Mouse (Mus musculus): ENCODE measurements around the gene Epha5.

Epha5 gene

DNA sequence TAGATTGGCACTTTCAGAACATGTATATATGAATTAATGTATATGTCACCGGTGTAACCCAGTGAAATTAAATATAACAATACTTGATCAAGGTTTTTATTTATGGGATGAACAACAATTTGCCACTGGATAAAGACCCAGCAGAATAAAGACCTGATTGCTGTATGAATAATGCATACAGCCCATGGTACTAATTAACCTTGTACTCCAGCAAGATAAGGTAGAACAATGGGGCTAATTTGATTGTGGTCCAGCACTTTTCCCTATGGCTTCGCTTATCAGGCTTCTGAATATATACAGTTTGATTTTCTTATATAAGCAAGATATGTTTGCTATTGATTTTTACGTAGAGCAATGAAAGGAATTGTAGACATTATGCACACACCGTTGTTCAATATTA is 103.6 kb downstream of the Epha5 start:
- DNase-seq (ENCODE audit: extremely low spot score, low read depth, low spot score): no peak

- DNase-seq (ENCODE audit: extremely low spot score, low read depth, low spot score): no peak
Measured at GRCm38 (mm10) chr5:84298878-84299736, 118.1 kb downstream of the Epha5 start.

- DNase-seq (ENCODE audit: extremely low spot score, low read depth, low spot score): no peak
Measured at GRCm38 (mm10) chr5:84289429-84289977, 127.7 kb downstream of the Epha5 start.

- DNase-seq (ENCODE audit: extremely low spot score, low read depth, low spot score): no peak
Measured at GRCm38 (mm10) chr5:84281290-84282017, 135.7 kb downstream of the Epha5 start.

GRCm38 (mm10) chr5:84276996-84277395 is 140.2 kb downstream of the Epha5 start:
- no peak for DNase-seq (ENCODE audit: extremely low spot score, low read depth, low spot score)

- DNase-seq (ENCODE audit: extremely low spot score, low read depth, low spot score): no peak
Measured at GRCm38 (mm10) chr5:84265407-84265806, 151.8 kb downstream of the Epha5 start.

- peak; percentile 30 for DNase-seq (ENCODE audit: extremely low spot score, low read depth, low spot score)
Measured at GRCm38 (mm10) chr5:84263999-84264398, 153.2 kb downstream of the Epha5 start.

GRCm38 (mm10) chr5:84229971-84230370 is 187.2 kb downstream of the Epha5 start:
- no peak for DNase-seq (ENCODE audit: extremely low spot score, low read depth, low spot score)

DNA sequence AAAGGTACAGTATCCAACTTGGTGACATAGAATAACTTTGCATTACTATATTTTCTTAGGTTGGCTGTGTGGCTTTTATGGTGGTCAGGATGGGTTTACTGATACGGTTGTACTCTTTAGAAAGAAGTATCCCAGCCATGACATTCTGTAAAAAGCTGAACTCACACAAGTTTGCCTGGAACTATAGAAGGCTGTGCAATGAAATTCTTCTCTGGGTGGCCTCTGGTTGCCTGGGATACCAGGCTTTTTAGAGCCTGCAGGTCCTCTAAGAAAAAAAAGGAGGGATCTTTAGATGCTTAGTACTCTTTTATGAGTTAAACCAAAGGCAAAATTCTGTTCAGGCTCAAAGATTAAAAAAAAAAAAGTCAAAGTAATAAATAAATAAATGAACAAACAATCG is 208.6 kb downstream of the Epha5 start:
- DNase-seq (ENCODE audit: extremely low spot score, low read depth, low spot score): no peak

DNA sequence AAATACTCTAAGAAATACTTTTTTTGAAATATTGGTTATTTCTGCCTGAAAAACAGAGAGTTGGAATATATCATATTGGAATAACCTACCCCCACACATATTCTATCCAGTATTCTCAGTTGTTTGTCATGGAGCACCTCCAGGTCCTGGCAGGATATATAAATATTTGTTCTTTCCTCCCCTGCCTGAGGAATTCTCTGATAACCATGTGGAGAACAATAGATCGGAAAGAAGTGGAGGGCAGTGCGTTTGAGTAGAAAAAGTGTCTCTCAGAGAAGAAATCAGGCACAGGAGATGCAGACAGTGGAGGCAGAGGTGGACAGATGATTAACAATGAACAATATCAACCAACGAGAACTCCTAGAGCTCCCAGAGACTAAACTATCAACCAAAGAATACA is 223.8 kb downstream of the Epha5 start:
- DNase-seq (ENCODE audit: extremely low spot score, low read depth, low spot score): no peak

DNA sequence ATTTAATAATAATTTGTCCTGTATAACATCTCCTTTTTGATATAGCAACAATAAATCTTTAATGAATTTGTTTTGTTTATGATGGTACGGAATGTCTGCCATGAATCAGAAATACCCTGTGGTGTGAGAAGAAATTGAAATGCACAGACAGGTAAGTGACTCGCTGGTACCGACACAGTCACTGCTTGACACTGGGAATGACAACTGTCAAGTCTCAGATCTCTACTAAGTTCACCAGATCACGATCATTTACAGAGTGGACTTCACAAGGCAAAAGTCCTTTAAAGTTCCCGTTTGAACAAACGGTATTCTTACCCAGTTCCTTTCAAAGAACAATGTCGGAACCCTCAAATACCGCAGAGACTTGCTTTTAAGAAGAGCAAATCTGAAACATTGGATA is 233.0 kb downstream of the Epha5 start:
- no peak for DNase-seq (ENCODE audit: extremely low spot score, low read depth, low spot score)

- no peak for DNase-seq (ENCODE audit: extremely low spot score, low read depth, low spot score)
Measured at GRCm38 (mm10) chr5:84153095-84153494, 264.1 kb downstream of the Epha5 start.

- no peak for DNase-seq (ENCODE audit: extremely low spot score, low read depth, low spot score)
Measured at GRCm38 (mm10) chr5:84142138-84142537, 275.0 kb downstream of the Epha5 start.

DNA sequence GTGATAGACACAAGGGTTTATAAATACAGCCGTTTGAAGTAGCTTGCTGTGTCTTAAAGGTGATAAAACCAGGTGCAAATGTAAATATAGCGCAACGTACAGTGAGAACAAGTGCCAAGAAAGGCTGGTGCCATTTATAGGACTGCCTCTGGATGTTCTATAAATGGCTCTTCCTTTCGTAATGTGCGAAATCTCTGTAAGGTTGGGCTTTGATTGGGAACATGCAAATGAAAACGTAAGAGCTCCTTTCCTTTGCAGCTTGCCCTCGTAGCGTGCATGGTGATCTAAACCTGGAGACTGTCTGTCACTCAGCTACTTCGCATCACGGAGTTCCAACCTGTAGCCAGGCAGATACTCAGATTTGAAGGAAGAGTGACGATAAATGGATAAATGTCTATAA is 321.2 kb downstream of the Epha5 start:
- no peak for DNase-seq (ENCODE audit: extremely low spot score, low read depth, low spot score)

DNA sequence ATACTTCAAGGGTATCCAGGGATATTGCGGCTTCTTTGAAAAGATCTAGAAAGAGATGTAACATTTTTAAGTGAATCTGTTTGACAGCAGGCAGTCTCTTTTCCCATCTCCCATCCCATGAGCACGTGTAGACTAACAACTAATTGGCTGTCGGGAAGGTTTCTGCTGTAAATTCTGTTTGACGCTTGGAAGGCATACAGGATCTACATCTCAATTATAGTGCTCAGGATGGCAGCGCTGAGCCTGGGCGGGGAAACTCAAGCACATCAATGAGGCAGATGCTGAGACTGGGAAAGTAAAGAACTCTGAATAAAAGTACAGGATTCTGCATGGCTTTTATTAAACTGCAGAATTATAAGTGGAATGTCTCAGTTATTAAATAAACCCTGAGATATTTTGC is 335.9 kb downstream of the Epha5 start:
- no peak for DNase-seq (ENCODE audit: extremely low spot score, low read depth, low spot score)

DNA sequence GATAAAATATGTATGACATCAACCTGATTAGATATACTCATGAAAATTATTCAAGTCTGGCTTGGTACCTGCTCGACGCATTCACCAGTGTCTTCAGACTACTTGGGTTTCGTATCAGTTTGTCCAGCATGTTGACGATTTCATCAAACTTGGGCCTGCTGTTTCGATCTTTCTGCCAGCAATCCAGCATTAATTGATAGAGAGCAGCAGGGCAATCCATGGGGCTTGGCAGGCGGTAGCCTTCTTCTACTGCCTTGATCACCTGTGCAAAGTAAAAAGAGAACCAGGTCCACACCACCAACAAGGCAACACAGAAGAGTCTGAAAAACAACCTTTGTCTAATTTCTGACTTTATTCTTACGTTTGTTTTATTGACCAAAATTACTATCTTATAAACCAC is 346.2 kb downstream of the Epha5 start:
- DNase-seq (ENCODE audit: extremely low spot score, low read depth, low spot score): no peak

- no peak for DNase-seq (ENCODE audit: extremely low spot score, low read depth, low spot score)
Measured at GRCm38 (mm10) chr5:84053880-84054279, 363.3 kb downstream of the Epha5 start.

GRCm38 (mm10) chr5:84037250-84037963 is 379.8 kb downstream of the Epha5 start:
- no peak for DNase-seq (ENCODE audit: extremely low spot score, low read depth, low spot score)

Measured in hindlimb bud, embryonic 11.5 days (tissue).